Mouse (Mus musculus) small intestine, adult 2 months (tissue): ENCODE results near the gene Mlx.

Experiments
- CTCF ChIP-seq: fragments of 200-500 bp; IDR thresholded peaks from 2 replicates; pipeline ENCODE4 v1.5.1; 2012; ENCODE audit warnings: low read depth, mild to moderate bottlenecking, control low read depth, inconsistent platforms, low read length, moderate library complexity, mixed read lengths; ENCODE audit not compliant: insufficient replicate concordance, insufficient read length; ENCODE audit errors: extremely low read depth
- POLR2A ChIP-seq: fragments of 200-500 bp; IDR thresholded peaks from 2 replicates; pipeline ENCODE4 v1.6.1; 2012; ENCODE audit warnings: low read depth, mild to moderate bottlenecking, control low read depth, inconsistent platforms, low read length, moderate library complexity

GRCm38 (mm10) chr11:101083083-101083697 lies 3.9 kb upstream of the Mlx start:
- TF ChIP-seq CTCF: no peak
- no peak for TF ChIP-seq POLR2A
